Mouse (Mus musculus) left cerebral cortex, adult 11 months (tissue): Measurements from ENCODE around the gene Ptpre.
"Not testable (repeated sequence)": the region's sequence is repeated elsewhere in the genome, so short reads cannot be mapped to it uniquely, and the experiment has no call there.

Experiments
- DNase-seq: peaks from one replicate; pipeline ENCODE4 v3.0.0; 2022; ENCODE audit warnings: low spot score

Gene Ptpre

DNA sequence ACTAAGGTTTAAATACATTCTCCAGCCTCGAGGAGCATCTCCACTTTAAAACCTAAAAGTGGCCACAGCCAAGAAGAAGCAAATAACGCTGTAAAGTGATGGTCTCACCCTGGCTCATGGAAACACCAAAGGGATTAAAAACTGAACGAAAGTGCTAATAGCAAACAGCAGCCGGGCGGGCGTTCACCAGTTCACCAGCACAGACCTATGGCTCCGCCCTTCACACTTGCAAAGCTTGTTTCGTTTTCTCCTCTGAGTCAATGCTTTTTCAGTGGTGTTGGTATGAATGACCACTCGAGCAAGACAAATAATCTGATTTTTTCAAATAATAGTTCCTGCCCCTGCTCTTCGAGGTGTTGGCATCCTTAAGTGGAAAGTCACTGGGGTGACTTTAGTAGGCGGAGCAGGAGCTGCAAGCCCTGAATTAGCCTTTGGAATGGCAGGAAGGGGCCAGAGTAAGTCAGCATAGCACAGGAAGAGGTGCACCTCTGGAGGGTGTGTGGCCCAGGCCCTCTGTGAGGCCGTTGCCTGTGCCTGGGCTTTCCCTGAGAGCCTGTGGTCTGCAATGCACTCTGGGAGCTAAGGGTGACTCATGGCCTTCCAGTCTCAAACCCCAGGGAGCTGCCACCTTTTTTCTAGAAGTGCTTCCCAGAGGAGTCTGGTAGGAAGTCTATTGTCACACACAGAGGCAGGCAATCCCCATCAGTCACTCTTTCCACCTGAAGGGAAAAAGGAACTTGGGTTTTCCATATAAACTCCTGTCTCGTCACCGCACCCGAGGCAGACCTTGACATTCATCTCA is 67.9 kb downstream of the Ptpre start:
- DNase-seq, result no peak

DNA sequence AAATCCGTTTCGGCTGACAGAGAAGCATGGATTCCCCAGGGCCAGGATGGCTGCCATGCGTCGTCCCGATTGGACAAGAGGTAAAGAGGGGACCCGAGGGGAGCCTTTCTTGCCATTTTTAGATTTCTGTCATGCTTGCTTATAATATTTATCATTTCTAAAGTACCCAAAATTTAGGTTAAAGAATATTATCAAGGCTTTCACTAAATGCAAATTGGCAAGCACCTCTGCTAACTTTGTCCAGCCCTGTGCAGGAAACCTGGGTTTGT is 68.5 kb downstream of the Ptpre start:
- no peak for DNase-seq

DNA sequence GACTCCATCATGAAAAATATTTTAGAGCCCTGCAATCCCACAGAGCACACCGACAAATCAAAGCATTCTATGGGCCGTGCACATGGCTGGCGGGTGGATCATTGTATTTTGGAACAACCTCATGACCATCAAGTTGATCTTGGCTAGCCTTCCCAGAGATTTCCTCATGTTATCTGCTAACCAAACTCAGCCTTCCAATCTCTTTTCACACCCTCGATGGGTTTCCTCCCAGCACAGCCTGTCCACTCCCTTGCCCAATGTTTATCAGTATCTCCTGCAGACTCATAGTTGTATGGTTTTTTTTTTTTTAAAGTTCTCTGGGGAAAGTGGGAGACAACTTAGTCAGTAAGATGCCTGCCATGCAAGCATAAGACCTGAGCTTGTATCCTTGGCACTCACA is 70.9 kb downstream of the Ptpre start:
- no peak for DNase-seq

DNA sequence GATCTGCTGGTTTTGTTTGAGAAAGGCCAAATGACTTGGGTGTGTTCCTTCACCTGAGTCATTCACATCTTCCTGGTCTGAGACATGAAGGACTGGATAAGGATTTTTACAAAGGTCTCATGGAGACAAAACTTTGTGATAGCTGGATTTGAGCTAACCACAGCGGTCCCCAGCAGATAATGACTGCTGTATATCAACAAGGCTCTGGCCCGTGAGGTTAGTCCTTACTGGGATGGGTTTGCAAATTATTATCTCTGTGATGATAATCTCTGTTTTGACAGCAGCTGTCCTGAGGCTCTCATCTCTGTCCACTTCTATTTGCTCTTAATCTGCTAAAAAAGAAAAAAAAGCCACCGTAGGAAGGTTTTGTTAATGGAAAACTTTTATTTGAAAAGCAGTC is 71.7 kb downstream of the Ptpre start:
- no peak for DNase-seq

DNA sequence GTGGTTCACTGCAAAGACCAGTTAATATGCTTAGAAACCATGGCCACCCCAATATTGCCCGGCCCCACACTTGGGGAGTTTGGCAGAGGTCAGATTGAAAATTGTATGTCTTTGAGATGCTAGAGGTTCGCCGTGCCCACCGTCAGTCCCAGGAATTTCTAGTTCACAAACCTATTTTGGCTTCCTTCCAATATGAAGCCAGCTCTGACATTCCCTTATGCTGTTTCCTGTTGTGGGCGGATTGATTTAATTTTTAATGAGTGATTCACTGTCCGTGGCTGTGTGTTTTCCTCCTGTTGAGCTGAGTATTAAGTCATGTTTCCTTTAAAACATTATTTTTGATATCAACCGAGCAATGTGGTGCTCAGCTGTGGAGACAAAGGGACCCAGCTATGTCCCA is 72.4 kb downstream of the Ptpre start:
- DNase-seq, result no peak

DNA sequence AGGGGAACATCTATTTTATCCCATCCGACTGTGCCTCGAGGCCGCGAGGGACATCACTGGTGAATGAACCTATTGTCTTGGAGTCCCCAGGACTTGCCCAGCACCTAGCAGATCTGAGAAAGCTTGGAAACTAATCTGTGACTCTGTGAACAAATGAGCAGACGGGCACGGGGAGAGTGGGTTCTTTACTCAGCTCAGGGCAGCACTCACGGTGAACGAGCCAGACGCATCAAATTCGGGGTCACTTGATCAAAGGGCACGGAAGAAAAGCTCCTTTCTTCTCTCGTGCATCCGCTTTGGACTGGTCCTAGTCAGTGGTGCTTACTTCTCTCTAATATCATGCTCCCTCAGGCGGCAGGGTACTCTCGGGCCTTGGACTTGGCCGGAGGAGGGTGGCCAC is 75.0 kb downstream of the Ptpre start:
- no peak for DNase-seq

DNA sequence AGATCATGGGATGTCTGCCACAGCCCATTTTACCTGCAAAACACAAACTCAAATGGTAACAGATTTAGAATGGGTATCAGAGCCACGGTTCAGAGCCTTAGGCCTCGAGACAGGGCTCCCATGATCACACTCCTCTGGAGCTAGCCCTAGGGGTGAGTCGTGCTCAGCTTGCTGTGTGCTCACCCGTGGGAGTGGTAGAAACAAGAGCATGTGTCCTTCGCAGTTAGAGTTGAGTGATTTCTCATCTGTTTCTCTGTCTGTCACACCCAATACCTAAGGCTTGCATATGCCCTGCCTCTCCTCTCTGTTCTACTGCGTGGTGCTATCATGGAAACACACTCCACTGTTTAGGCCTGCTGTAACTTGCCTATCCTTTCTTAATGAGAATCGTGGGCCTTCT is 75.5 kb downstream of the Ptpre start:
- DNase-seq, result no peak

DNA sequence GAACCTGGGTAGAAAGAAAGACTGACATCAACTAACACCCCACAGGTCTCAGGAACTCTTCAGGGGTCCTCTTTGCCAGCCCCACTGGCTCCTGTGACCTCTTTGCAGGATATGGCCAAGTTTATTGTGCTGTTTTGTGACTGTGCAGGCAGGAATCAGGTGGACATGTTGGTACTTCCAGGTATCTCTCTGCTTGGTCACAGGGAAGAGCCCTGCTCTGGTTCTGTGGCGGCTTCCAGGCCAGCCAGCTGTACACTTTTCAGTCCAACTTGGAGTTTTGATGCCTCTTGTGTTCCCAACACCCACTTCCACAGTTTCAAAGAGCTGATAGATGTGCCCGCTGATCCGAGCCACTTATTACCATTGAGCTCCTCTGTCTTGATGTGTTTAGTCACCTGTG is 76.1 kb downstream of the Ptpre start:
- DNase-seq, result no peak

DNA sequence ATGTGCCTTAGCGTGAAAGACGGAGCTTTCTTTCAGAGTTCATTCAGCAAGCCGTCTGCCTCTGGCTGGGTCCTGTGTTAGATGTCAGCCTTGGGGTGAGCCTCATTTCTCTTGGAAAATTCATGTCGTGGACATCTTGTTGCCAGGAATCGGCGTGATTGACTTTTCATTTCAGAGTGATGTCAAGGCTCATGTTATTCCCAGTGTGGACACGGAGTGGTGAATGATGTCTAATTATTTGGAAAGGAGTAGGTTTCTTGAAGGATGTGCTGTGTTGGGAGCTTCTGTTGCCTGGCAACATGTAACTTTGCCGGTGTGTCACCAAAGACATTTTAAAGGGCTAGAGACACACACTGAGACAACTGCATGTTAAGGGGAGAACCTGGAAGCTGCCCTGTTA is 77.6 kb downstream of the Ptpre start:
- DNase-seq, result no peak

DNA sequence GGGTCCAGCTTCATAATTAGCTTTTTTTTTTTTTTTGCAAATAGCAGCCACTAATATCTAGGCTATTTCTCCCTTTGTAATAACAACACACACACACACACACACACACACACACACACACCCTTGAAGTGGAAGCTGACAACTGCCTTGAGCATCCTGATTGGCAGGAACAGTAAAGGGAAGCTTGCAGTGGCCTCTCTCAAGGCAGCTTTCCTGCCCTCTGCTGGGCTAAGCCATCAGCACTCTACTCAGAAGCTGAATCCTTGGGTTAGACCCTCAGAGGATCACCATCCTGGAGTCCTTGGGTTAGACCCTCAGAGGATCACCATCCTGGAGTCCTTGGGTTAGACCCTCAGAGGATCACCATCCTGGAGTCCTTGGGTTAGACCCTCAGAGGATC is 79.2 kb downstream of the Ptpre start:
- DNase-seq, result not testable (repeated sequence)

DNA sequence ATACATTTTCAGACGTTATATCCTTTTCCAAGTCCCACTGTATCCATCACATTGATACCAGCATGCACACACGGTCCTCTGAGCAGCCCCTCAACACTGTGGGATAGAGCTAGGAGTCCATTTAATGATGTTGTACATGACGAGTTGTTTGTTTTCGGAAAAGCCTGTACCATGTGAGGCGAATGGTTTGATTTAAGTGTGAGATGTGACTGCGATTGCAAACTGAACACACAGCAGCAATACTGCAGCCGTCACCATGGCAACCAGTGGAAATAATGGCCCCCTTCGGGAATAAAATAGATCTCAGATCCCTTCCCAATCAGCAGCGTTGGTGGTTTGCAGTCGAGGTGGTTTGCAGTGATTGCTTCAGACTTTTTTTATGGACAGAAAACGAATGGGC is 80.5 kb downstream of the Ptpre start:
- DNase-seq, result peak; percentile 33

DNA sequence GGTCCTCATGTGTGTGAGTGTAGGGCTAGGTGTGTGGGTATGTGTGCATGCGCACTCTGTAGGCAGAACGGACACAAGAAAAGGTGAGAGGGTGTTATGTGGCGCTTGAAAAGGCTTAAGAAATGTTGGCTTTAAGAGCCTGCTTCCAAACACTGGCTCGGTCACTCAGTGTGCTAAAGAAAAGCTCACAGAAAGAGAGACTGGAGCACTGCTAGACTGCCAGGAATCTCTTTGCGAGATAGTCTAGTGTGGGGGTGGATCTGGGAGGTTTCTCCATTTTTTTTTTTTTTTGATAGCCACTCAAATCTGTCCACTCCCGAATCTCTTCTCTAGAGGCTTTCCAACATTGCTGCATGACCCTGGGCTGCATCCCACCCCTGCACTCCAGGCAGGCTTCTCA is 84.4 kb downstream of the Ptpre start:
- no peak for DNase-seq

DNA sequence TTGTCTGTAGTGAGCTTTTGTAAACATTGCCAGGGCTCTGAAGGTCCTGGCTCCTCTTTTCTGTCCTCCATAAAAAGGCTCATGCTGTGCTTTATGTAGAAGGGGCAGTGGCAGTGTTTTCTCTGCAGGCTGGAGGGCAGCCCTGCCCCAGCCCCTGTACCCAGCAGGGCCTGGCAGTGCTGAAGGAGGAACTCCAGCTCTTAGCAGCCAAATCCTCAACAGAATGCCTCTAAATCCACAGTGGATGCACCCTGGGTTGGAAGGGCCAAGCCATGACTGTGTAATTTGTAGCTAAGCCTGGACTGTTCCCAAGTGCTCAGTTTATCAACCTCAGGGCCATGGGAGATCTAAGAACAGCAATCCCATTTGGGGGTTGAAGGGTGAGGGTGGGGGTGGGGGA is 85.0 kb downstream of the Ptpre start:
- DNase-seq, result no peak

DNA sequence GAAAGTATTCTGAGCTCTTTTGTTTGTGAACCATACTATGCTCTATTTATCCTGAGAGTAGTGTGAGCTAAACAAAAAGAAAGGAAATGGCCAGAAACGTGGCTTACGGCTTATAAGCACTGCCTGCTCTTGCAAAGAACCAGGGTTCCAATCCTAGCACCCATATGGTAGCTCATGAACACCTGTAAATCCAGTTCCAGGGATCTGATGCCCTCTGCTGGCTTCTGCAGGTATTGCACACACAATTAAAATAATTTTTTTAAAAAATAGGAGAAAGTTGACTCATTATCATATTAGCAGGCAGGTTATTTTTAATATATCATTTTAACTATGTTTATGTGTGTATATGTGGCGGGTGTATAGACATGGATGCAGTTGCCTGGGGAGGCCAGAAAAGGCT is 87.6 kb downstream of the Ptpre start:
- DNase-seq, result no peak

DNA sequence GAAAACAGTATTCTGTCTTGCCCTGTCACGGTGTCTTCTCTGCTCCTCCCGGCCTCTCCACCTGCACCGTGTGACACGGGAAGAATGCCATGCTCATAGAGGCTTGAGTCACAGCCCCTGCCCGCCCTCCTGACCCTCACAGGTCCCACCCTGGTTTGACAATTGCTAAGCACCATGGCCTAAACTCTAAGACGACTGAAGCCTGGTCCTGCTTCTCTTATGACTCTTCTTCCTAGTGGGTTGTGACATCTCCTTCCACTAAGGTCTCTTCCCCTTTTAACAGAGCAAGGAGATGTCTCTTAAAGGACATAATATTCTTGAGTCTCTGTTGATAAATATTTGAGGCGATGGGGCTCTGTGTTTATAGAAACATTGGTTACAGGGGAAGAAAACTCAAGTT is 91.1 kb downstream of the Ptpre start:
- no peak for DNase-seq

DNA sequence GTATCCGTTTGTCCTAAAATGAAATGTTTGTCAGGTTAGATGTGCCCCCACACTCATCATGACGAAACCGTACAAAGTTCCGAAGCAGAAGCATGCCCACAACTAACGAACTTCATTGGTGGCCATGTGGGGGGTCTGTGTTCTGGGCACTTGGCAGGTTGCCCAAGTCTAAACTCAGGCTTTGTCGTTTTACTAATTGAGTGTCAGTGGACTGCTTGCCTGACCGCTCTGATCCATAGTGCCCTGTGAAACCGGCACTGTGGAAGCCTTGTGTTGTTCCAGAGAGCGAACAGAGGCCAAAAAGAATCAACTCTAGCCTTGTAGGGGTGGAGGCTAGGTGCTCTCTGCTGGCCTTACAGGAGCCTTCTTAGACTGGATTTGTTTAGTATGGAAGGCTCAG is 91.7 kb downstream of the Ptpre start:
- DNase-seq, result no peak

DNA sequence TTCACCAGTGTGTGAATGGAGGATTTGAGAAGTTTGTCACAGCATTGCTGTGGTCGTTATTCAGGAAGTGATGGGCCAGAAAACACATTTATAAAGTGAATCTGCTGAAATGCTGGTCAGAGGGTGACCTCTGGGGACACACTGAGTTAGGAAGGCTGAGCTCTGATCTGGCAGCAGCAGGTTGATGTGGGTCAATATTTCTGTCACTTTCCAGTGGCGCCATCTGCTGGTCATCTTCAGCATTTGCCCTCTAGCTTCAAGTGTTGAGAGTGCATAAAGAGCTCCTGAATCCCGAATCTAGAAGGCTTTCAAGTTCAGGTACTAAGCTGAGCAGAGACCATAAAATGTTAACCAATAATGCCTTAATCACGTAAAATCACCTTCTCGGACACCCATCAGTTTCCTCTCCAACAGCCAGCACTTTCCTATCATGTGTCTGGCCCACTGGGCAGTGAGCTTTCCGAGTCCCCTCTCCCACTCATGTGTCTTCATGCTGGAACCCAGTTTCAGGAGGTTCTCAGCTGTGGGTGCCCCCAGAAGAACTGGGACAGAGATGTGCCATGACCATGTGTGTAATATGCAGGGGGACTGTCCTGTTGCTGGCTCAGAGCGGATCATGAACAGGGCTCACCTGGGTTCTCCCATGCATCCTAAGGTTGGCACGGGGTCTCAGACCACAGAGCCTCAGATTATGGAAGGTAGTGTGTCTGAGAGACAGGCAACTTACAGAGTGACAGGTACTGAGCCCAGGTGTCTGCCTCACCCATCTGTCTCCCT is 94.7 kb downstream of the Ptpre start:
- DNase-seq, result peak; percentile 57

DNA sequence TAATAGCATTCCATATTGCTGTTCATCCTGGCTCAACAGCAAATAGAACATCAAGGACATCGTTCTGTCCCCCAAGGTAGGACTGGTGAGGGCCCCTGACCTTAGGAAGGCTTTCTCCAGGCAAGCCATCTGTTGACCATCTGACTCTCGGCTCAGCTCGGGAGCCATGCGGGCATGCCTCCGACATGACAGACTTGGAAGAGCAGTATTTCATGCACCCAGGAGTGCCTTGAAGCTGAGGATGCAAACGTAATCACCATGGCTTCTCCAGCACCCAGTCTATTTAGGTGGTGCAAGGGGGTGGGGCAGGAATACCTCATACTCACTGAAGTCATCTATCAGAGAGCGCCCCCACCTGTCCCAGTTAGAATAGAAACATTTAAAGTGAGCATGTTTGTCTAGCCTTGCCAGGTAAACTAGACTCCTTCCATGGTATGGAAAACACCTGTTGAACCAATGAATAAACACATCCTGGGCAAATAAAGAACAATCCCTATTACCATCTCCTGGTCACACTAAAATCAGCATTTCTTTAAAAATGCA is 95.5 kb downstream of the Ptpre start:
- DNase-seq, result no peak

DNA sequence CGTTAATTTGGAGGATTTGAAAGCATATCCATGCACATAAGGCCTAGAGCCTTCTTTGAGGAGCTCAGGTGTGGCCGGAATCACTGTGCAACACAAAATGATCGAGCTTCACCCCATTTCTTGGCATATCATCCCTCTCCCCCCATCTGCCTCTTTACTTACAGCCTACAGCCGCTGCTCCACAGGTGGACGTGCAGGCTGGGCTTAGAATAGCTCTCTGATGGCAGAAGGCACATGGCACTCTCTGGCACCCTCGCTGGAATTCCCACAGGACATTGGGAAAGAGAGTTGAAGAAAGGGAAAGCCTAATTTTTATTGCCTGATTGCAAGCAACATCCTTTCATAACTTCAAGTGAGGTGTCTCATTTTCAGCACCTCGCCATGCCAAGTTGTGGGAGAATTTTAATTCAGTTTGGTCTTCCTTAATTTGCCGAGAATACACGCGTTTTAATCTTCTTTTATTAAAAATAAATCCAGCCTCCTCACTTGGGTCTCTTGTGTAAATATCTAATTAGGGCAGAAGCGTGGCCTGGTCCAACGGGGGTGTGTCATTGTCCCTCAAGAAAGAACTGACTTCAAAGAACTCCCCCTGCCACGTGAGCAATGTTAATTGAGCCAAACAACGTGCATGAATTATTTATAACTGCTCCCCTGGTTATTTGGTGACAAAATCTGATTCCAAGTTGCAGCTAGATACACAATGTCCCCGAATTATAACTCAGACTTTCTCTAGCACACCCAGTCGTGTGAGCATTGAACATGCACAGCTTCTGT is 97.8 kb downstream of the Ptpre start:
- no peak for DNase-seq

DNA sequence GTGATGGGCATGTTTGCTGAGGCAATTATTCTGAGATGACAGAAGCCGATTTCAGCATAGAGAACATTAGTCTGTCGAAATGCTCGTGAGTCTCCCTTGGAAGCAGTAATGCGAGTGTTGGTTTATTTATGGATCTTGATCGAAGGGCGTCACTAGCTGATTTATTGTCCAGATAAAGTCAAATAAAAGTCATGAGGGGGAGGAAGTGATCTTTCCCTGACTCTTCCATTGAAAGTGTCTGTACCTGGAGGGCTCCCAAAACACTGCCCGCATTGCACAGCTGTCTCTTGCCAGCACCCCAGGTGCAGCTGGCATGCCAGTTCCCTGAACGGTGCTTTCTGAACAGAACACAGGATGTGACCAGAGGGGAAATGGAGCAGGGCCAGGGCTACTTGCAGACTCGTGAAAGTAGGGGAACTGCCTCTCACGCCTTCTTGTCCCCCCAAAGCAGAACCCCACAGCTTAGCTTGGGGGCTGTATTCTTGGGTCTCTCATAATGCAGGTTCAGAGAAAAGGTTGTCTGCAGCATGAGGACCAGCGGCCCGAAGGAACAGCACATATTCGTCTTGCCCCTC is 100.2 kb downstream of the Ptpre start:
- no peak for DNase-seq

DNA sequence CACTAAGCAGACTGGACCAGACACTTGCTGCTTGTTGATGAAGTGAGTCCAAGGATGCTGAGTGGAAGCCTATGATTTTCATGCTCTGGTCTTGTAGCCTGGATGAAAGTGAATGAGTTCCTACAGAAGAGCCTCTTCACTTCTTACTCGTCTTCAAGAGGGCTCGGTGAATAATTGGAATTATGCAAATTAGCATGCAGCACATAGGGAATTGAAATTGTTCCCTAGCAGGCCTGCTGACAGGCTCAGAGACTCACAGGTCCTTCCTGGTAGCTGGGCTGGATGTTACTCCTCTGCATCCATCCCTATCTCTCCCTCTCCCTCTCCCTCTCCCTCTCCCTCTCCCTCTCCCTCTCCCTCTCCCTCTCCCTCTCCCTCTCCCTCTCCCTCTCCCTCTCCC is 102.1 kb downstream of the Ptpre start:
- DNase-seq, result no peak

DNA sequence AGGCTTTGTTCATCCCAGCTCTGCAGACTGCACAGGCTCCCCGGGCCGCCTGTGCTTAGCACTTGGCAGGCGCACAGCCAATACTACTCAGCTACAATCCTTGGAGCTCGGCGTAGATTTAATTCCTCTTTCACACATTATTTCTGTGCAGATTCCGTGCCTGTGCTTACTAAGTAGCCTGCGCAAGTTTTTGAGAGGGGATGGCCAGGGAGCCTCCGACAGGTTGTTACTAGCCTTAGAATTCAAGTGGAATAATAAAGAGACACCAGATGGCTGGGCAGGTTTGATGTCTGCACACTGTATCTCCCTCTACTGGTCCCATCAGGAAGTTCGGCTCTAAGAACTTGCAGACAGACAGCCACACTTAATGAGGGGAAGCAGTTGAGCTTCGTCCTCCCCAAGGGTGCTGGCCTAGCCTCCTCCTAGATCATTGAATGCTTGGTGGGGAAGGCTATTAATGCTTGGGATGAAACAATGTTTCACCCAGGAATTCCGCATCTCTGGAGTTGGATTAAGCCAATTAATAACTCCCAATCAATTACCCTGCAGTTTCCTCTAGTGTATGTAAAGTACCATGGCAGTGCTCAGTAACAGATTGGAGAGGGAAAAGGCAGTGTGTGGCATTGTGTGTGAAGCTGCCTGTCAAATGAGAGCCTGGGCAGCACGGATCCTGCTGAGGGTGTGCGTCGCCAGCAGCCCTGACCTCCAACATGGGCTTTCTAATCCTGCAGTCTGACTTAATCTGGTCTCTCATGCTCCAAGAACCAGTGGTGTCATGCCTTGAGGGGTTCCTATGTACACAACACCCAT is 104.6 kb downstream of the Ptpre start:
- peak; percentile 67 for DNase-seq
